Comparison of ENCODE assay signal across 9 mouse cellular contexts in genomic region chr9:57761563-57762551, GRCm38 (mm10). TPM values are rescaled to one million over a fixed set of nuclear protein-coding genes. Genes with fewer than 3 reads are reported as not detected.
A peak's percentile ranks its signal among the peaks of the same experiment; 100 is the strongest.
DNase-seq lines count a peak whose midpoint lies in the region; ATAC-seq and TF ChIP-seq lines count a peak whose summit lies in the region.
"Had no signal": no experiment of that assay in that cellular context is flagged by ENCODE, and none has a peak within 500 bp of the region (broad histone marks: within the 10 kb centered on the region; RNA-seq: fewer than 3 reads in every experiment).

No protein-coding gene starts in this region.

- H3K27me3 ChIP-seq in lung, embryonic 14.5 days (ENCODE audit: insufficient read depth, low read length): no peaks in the 10 kb centered on the region
- H3K27me3 ChIP-seq in kidney, embryonic 15.5 days: no peaks in the 10 kb centered on the region
- H3K27me3 ChIP-seq in neural tube, embryonic 13.5 days: no peaks in the 10 kb centered on the region

- no peak overlapping the region for H3K9ac ChIP-seq in lung, embryonic 14.5 days
- H3K9ac ChIP-seq in kidney, embryonic 15.5 days: no peak overlapping the region
- 0 out of 2 replicates have a peak overlapping the region, but pooled peaks have one; percentile 26 for H3K9ac ChIP-seq in neural tube, embryonic 13.5 days

- peak overlapping the region; percentile 99 for H3K4me2 ChIP-seq in lung, embryonic 14.5 days
- H3K4me2 ChIP-seq in kidney, embryonic 15.5 days: 0 out of 2 replicates have a peak overlapping the region, but pooled peaks have one; percentile 92
- peak overlapping the region; percentile 98 for H3K4me2 ChIP-seq in neural tube, embryonic 13.5 days

- intact Hi-C loops in left cerebral cortex, postnatal 10 days (cut with DNase I): loop anchor here (5.0 kb wide), 2 partner anchors 150 to 235 kb away; partner anchors contain the start of gene Ubl7

- no peak overlapping the region for H3K4me3 ChIP-seq in lung, embryonic 14.5 days (ENCODE audit: low read depth, low read length)
- peak overlapping the region; percentile 92; the same call in 1 of the 2 replicates for H3K4me3 ChIP-seq in kidney, embryonic 15.5 days (replicated peaks)
- 0 out of 2 replicates have a peak overlapping the region, but pooled peaks have one; percentile 83 for H3K4me3 ChIP-seq in neural tube, embryonic 13.5 days

- H3K27ac ChIP-seq in lung, embryonic 14.5 days (ENCODE audit: low read depth): no peak overlapping the region
- H3K27ac ChIP-seq in kidney, embryonic 15.5 days: 0 out of 2 replicates have a peak overlapping the region, but pooled peaks have one; percentile 1
- no peak overlapping the region for H3K27ac ChIP-seq in neural tube, embryonic 13.5 days (replicated peaks)
- H3K27ac ChIP-seq: macrophage had no signal

- peak; percentile 39 for DNase-seq in adrenal gland, postnatal 10 days
- DNase-seq in adrenal gland, adult 18-20 months (ENCODE audit: low spot score in 2 of 2): no peak
- peak; percentile 43 for DNase-seq in lung, embryonic 14.5 days
- DNase-seq in lung, adult 18-20 months: no peak
- no peak for DNase-seq in left cerebral cortex, postnatal 10 days (ENCODE audit: extremely low spot score in 1 of 2, low spot score in 2 of 2)
- no peak for DNase-seq in left cerebral cortex, adult 11 months (ENCODE audit: low spot score)

- TF ChIP-seq CTCF in lung, embryonic 14.5 days (IDR thresholded peaks at IDR 0.05; ENCODE audit: low read depth): no peak

- H3K9me3 ChIP-seq in lung, embryonic 14.5 days (ENCODE audit: low read depth, low read length): no peaks in the 10 kb centered on the region
- H3K9me3 ChIP-seq in kidney, embryonic 15.5 days (replicated peaks): no peaks in the 10 kb centered on the region
- H3K9me3 ChIP-seq in neural tube, embryonic 13.5 days: no peaks in the 10 kb centered on the region

- H3K4me1 ChIP-seq in lung, embryonic 14.5 days (ENCODE audit: insufficient read depth): peaks cover 13% of the 10 kb centered on the region
- H3K4me1 ChIP-seq in kidney, embryonic 15.5 days: peaks cover 38% of the 10 kb centered on the region
- peaks cover 40% of the 10 kb centered on the region for H3K4me1 ChIP-seq in neural tube, embryonic 13.5 days (replicated peaks)

- H3K36me3 ChIP-seq in lung, embryonic 14.5 days (ENCODE audit: insufficient read depth): peaks cover 51% of the 10 kb centered on the region
- peaks cover 50% of the 10 kb centered on the region for H3K36me3 ChIP-seq in kidney, embryonic 15.5 days
- H3K36me3 ChIP-seq in neural tube, embryonic 13.5 days: peaks cover 50% of the 10 kb centered on the region

- ATAC-seq in lung, embryonic 14.5 days (ENCODE audit: insufficient read depth): no peak
- no peak for ATAC-seq in kidney, embryonic 15.5 days (replicated peaks; ENCODE audit: low FRiP score)
- no peak for ATAC-seq in neural tube, embryonic 13.5 days (ENCODE audit: low read depth)

- 91% methylated on average over 13 of the region's 13 CpGs for WGBS in lung, embryonic 14.5 days
- WGBS in kidney, embryonic 15.5 days: 77% methylated on average over 13 of the region's 13 CpGs
- WGBS in neural tube, embryonic 13.5 days: 93% methylated on average over 13 of the region's 13 CpGs

RNA-seq across cellular contexts. Expression of gene Clk3, which starts 3.8 kb away (rescaled TPM):
- total RNA-seq in adrenal gland, postnatal 10 days (2021): 10 to 100 TPM; 65.3 to 79.1 TPM
- total RNA-seq in adrenal gland, adult 18-20 months (2021): 10 to 100 TPM; 63.6 to 74.9 TPM
- 58.1 and 72.7 TPM in 2 replicates for polyA plus RNA-seq in lung, embryonic 14.5 days (2014; fragmentation: Nextera tagmentation; extraction: Ambion mirVana)
- polyA plus RNA-seq in kidney, embryonic 15.5 days (2015; fragmentation: Nextera tagmentation; extraction: Ambion mirVana): 71.0 and 71.8 TPM in 2 replicates
- polyA plus RNA-seq in neural tube, embryonic 13.5 days (2015; fragmentation: Nextera tagmentation; extraction: Ambion mirVana): 68.6 and 76.6 TPM in 2 replicates
- 10 to 100 TPM; 69.6 to 88.0 TPM for total RNA-seq in left cerebral cortex, postnatal 10 days (2021)

RNA-seq across cellular contexts. Expression of gene Edc3, which starts 53.5 kb away (rescaled TPM):
- total RNA-seq in adrenal gland, postnatal 10 days (2021): 10 to 100 TPM; 11.7 to 12.0 TPM
- total RNA-seq in adrenal gland, adult 18-20 months (2021): 1 to 10 TPM; 7.1 to 8.7 TPM
- polyA plus RNA-seq in lung, embryonic 14.5 days (2014; fragmentation: Nextera tagmentation; extraction: Ambion mirVana): 24.0 and 24.9 TPM in 2 replicates
- 33.6 and 34.4 TPM in 2 replicates for polyA plus RNA-seq in kidney, embryonic 15.5 days (2015; fragmentation: Nextera tagmentation; extraction: Ambion mirVana)
- 32.0 and 35.4 TPM in 2 replicates for polyA plus RNA-seq in neural tube, embryonic 13.5 days (2015; fragmentation: Nextera tagmentation; extraction: Ambion mirVana)
- 10 to 100 TPM; 15.2 to 17.6 TPM for total RNA-seq in left cerebral cortex, postnatal 10 days (2021)

Comparison
In these comparisons a context has a peak if more than half of its experiments do, and no peak if none do; other contexts are left out.
1. DNase-seq: peak in adrenal gland, postnatal 10 days (single experiment) and lung, embryonic 14.5 days (single experiment); none in adrenal gland, adult 18-20 months (0 of 2), lung, adult 18-20 months (0 of 2), left cerebral cortex, postnatal 10 days (0 of 2) and left cerebral cortex, adult 11 months (single experiment).
2. Peak in every context shown above with its lines, with median percentiles within 50 percentile points of each other: H3K4me2 ChIP-seq.